Mouse (Mus musculus) liver, embryonic 13.5 days (tissue): ENCODE data around the gene Igtp. TPM values are rescaled to one million over a fixed set of nuclear protein-coding genes. Genes with fewer than 3 reads are reported as not detected.
"Not testable (repeated sequence)": the region's sequence is repeated elsewhere in the genome, so short reads cannot be mapped to it uniquely, and the experiment has no call there.

Source experiments
- ATAC-seq: fragments of 200-750 bp; cut with Nextera tagmentation; 2 replicates; pipeline ENCODE4 v1.8.0; 2017; ENCODE audit warnings: low read depth, mild to moderate bottlenecking, moderate number of reproducible peaks, moderate library complexity
- DNase-seq: peaks from one replicate; pipeline ENCODE4 v3.0.0; 2022
- H3K27ac ChIP-seq: fragments of 300-500 bp; sonication (generic); 2 replicates; pipeline ENCODE4 v1.5.1; 2015; ENCODE audit warnings: moderate library complexity, mild to moderate bottlenecking, inconsistent platforms
- H3K27me3 ChIP-seq: fragments of 300-500 bp; sonication (generic); 2 replicates; pipeline ENCODE4 v1.6.1; 2015; ENCODE audit warnings: mild to moderate bottlenecking, inconsistent platforms
- H3K36me3 ChIP-seq: fragments of 300-500 bp; sonication (generic); 2 replicates; pipeline ENCODE4 v1.6.1; 2015; ENCODE audit warnings: mild to moderate bottlenecking, inconsistent platforms
- H3K4me1 ChIP-seq: fragments of 300-500 bp; sonication (generic); replicated peaks from 2 replicates; pipeline ENCODE4 v1.6.1; 2015; ENCODE audit warnings: inconsistent platforms
- H3K4me2 ChIP-seq: fragments of 300-500 bp; sonication (generic); 2 replicates; pipeline ENCODE4 v1.6.1; 2015; ENCODE audit warnings: inconsistent platforms, mild to moderate bottlenecking, moderate library complexity
- H3K4me3 ChIP-seq: fragments of 300-500 bp; sonication (generic); replicated peaks from 2 replicates; pipeline ENCODE4 v1.5.1; 2015; ENCODE audit warnings: mild to moderate bottlenecking, inconsistent platforms
- H3K9ac ChIP-seq: fragments of 300-500 bp; sonication (generic); 2 replicates; pipeline ENCODE4 v1.6.1; 2015; ENCODE audit warnings: mild to moderate bottlenecking, inconsistent platforms
- H3K9me3 ChIP-seq: fragments of 300-500 bp; sonication (generic); replicated peaks from 2 replicates; pipeline ENCODE4 v1.6.1; 2016; ENCODE audit warnings: inconsistent platforms
- WGBS: fragments of 180-500 bp; shearing (Covaris S2); methylation state at CpG from one replicate; pipeline ENCODE4 v1.1.7; 2015; ENCODE audit not compliant: insufficient replicate concordance; 5-methylcytosine and 5-hydroxymethylcytosine counted together
- polyA plus RNA-seq: library from polyadenylated mRNA; unstranded; fragments of >200 nt; fragmentation: Nextera tagmentation; extraction: Ambion mirVana; gene quantifications from 2 replicates; pipeline ENCODE4 v1.2.1, GENCODE M21; 2015

The Igtp gene
- polyA plus RNA-seq, 1 experiment from 2014 or later: 6.4 TPM

DNA sequence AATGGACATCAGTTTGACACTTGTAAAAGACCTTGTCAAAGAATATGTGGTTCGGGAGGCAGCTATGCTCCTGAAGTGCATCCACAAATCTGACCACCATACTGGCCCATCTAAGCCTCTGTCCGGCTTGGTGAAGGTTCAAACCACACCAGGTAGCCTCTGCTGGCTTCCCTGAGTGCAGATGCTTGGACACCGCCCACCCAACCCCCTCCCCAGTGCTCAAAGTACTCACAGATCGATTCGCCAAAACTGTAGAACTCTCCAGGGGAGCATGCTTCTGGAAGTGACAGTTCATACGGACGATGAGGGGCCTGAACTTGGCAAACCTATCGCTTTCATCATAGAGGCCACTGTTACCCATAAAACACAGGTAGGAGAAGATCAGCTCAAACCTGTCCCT is 31.8 kb downstream of the Igtp start:
- Histone ChIP-seq H3K27ac (no peak overlapping the region), H3K9me3 (no peaks in the 10 kb centered on the region), H3K36me3 (no peaks in the 10 kb centered on the region), H3K9ac (no peak overlapping the region), H3K4me1 (no peaks in the 10 kb centered on the region), H3K27me3 (peaks cover 14% of the 10 kb centered on the region; the same call in 1 of the 2 replicates), H3K4me3 (no peak overlapping the region), H3K4me2 (no peak overlapping the region)
- WGBS: 67% methylated on average over 8 of the region's 8 CpGs
- ATAC-seq: no peak
- no peak for DNase-seq

DNA sequence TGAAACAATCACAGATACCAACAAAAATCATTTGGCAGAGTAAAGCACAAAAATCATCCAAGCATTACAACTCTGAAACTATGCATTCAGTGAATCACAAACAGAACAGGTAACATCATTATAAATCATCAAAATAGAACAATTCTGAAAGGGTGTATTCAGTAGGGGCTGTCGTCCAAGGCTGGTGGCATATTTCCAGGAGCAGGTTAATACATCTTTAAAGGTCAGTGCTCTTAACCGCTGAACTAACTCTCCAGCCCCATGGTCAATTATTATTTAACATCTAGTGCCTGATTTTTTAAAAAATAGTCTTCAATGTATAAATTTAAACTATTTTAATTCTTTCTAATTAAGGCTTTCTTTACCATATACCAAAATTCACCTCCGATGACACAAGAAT is 35.2 kb downstream of the Igtp start:
- not testable (repeated sequence) for H3K4me1 ChIP-seq, H3K9ac ChIP-seq, H3K27ac ChIP-seq, H3K4me2 ChIP-seq, H3K4me3 ChIP-seq, H3K36me3 ChIP-seq, H3K9me3 ChIP-seq, DNase-seq, ATAC-seq
- WGBS: 78% methylated on average over 3 of the region's 3 CpGs
- peaks cover 14% of the 10 kb centered on the region; the same call in 1 of the 2 replicates for H3K27me3 ChIP-seq

DNA sequence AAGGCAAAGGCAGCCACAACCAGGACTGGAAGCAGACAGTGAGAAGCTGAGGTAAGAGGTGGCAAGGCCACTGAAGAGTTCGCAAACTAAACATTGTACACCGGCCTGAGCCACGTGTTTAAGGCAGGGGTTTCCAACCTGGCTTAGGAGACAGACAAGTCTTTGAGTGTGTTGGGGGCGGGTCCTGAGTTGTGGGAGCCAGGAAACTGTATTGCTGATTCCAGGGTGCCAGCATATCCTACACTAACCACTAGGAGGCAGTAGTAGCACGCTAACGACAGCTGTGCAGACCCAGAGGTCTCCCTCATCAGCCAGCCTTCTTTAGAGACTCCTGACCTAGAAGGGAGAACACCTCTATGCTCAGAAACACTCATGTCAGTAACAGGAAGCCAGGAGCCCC is 35.8 kb downstream of the Igtp start:
- Histone ChIP-seq H3K4me2 (no peak overlapping the region), H3K27me3 (peaks cover 14% of the 10 kb centered on the region; the same call in 1 of the 2 replicates), H3K4me1 (peaks cover 9% of the 10 kb centered on the region), H3K36me3 (no peaks in the 10 kb centered on the region), H3K9ac (no peak overlapping the region), H3K9me3 (no peaks in the 10 kb centered on the region), H3K27ac (no peak overlapping the region), H3K4me3 (no peak overlapping the region)
- DNase-seq: peak; percentile 39
- no peak for ATAC-seq
- WGBS: 7% methylated on average over 6 of the region's 6 CpGs

DNA sequence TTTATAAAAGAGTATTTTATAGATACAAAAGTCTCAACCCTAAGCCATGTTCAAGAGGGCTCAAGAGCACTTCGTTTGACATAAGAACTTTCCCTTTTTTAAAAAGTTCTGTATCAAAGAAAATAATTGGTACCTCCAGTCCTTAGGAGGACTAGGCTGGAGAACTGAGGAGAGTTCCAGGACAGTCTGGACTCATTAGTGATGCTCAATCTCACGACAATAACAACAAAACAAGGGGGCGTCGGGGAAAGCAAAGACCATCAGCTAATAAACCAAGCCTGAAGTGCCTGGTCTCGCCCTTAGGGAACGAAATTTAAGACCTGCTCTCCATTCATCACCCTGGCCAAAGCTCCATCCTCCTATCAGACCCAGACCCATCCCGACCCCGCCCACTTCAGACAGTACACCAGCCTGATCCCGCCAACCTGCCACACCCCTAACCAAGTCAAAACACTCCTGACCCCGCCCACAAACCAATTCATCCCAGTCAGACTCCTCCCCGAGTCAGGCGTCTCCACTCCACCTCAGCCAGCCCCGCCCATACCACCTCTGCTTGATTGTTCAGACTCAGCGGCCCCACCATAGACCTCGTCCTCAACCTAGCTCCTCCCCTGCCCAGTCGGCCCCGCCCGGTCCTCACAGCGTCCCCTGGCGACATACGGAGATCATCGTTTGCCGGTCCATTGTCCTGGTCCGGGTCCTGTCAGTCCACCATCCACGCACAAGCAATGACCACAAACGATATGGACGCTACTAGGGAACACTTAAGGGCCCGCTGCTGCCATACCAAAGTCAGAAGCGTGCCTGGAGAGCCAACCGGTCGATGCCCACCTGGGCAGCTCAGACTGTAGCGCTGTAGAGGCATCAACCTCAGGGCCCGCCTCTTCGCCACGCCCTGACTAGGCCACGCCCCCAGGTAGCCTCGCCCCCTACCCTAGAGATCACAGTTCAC is 39.8 kb downstream of the Igtp start:
- H3K36me3 ChIP-seq: no peaks in the 10 kb centered on the region
- peak overlapping the region; percentile 39 for H3K4me3 ChIP-seq
- no peak overlapping the region for H3K27ac ChIP-seq
- no peaks in the 10 kb centered on the region for H3K9me3 ChIP-seq
- H3K27me3 ChIP-seq: no peaks in the 10 kb centered on the region
- WGBS: 3% methylated on average over 37 of the region's 37 CpGs
- H3K4me2 ChIP-seq: peak overlapping the region; percentile 67
- ATAC-seq (peak; percentile 89), DNase-seq (peak; percentile 72)
- H3K4me1 ChIP-seq: peaks cover 9% of the 10 kb centered on the region
- H3K9ac ChIP-seq: no peak overlapping the region

DNA sequence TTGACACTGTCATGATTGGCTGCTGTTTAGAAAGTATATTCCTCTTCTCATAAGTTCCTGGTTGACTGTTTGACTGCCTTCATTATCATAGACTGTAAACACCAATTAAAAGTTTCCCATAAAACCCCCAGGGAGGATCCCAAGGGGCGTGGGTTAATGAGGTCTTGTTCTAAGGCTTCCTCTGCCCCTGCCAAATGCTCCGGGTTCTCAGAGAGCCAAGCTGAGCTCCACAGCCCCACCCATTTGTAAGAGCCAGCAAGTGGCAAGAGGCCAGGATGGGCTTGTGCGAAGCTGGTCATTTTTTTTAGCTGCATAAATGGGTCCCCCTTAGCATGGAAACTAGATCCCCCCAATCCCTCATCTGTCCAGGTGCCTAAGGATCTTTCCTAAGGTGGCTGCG is 47.9 kb downstream of the Igtp start:
- Histone ChIP-seq H3K4me1 (no peaks in the 10 kb centered on the region), H3K27me3 (no peaks in the 10 kb centered on the region), H3K27ac (no peak overlapping the region), H3K36me3 (no peaks in the 10 kb centered on the region), H3K4me3 (no peak overlapping the region), H3K9me3 (no peaks in the 10 kb centered on the region), H3K4me2 (no peak overlapping the region), H3K9ac (no peak overlapping the region)
- no peak for ATAC-seq
- DNase-seq: no peak
- WGBS: 46% methylated on average over 4 of the region's 4 CpGs

DNA sequence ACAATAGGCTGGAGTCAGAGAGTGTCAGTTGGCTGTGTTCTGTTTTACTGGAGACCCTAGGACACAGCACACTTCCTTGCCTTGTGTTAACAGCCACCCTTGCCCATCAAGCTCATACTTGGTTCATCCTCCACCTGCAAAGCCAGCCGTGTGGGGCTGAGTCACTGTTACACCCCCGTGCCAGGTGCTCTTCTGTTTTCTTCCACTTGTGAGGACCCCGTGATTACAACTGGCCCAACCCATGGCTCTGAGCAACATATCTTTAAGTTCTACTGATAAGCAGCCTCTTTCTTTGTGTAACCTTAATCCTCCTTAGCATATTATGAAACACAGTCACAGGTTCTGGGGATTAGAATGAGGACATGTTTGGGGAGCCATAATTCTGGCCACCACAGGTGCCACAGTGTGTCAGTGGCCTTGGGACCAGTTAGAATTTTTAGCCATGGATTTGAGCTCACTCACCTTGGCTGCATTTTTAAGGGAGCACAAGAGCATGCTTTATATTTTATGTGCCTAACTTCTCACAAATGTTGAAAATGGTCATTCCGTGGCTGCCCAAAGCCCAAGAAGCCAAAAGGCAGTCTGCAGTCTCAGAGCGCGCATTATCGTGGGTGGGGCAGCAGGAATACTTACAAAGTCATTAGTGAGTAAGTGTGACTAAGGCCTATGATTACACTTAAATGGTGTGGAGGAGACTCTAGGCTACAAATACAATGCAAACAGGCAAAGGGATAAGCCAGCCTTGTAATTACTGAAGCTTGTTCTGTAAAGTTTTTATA is 50.0 kb downstream of the Igtp start:
- no peak overlapping the region for H3K4me2 ChIP-seq
- no peaks in the 10 kb centered on the region for H3K36me3 ChIP-seq
- H3K9me3 ChIP-seq: no peaks in the 10 kb centered on the region
- DNase-seq: no peak
- H3K9ac ChIP-seq: no peak overlapping the region
- H3K4me1 ChIP-seq: no peaks in the 10 kb centered on the region
- ATAC-seq: no peak
- no peak overlapping the region for H3K4me3 ChIP-seq
- no peak overlapping the region for H3K27ac ChIP-seq
- H3K27me3 ChIP-seq: no peaks in the 10 kb centered on the region
- WGBS: 68% methylated on average over 7 of the region's 7 CpGs

DNA sequence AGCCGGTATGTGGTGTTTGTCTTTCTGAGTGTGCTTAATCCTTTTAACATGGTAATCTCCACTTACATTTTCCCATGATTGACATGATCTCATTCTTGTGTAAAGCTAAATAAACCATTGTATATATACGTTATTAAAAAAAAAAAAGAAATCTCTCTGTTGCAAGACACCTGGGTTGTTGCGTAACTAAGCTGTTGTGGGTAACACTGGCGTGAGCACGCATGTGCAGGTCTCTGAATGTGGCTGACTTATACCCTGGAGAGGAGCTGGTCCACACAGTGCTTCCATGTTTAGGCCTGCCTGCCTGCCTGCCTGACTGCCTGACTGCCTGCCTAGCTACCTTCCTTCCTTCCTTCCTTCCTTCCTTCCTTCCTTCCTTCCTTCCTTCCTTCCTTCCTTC is 51.2 kb downstream of the Igtp start:
- no peak overlapping the region for H3K27ac ChIP-seq
- H3K4me2 ChIP-seq: no peak overlapping the region
- ATAC-seq (no peak), DNase-seq (no peak)
- H3K27me3 ChIP-seq: no peaks in the 10 kb centered on the region
- WGBS: 66% methylated on average over 5 of the region's 5 CpGs
- no peak overlapping the region for H3K4me3 ChIP-seq
- no peak overlapping the region for H3K9ac ChIP-seq
- H3K9me3 ChIP-seq: no peaks in the 10 kb centered on the region
- H3K4me1 ChIP-seq: no peaks in the 10 kb centered on the region
- no peaks in the 10 kb centered on the region for H3K36me3 ChIP-seq

DNA sequence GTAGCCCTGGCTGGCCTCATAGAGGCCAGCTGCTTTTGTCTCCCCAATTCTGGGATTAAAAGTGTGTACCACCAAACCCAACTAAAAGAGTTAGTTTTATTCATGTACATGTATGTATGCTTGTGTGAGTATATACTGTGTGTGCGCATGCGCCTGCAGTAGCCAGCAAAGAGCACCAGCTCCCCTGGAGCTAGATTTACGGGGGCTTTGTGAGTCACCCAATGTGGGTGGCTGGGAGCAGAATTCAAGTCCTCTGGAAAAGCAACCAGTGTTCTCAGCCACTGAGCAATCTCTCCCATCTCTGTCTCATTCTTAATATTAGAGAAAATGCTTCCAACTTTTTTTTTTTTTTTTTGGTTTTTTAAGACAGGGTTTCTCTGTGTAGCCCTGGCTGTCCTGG is 55.1 kb downstream of the Igtp start:
- Histone ChIP-seq H3K9ac (no peak overlapping the region), H3K27me3 (no peaks in the 10 kb centered on the region), H3K27ac (no peak overlapping the region), H3K4me3 (no peak overlapping the region), H3K4me1 (no peaks in the 10 kb centered on the region), H3K36me3 (no peaks in the 10 kb centered on the region), H3K9me3 (no peaks in the 10 kb centered on the region), H3K4me2 (no peak overlapping the region)
- 74% methylated on average over 3 of the region's 3 CpGs for WGBS
- DNase-seq (no peak), ATAC-seq (no peak)

Other genes with a start within 250 kb of the Igtp start
- 19.9 and 21.6 TPM in 2 replicates for gene Larp1, start 190.5 kb upstream of the Igtp start, polyA plus RNA-seq
- not detected in 2 replicates for gene Gm12248, start 106.4 kb upstream of the Igtp start, polyA plus RNA-seq
- gene Cnot8, start 95.4 kb upstream of the Igtp start, polyA plus RNA-seq: 39.8 and 44.9 TPM in 2 replicates
- 15.5 and 16.0 TPM in 2 replicates for gene Gemin5, start 31.0 kb upstream of the Igtp start, polyA plus RNA-seq
- 134 and 138 TPM in 2 replicates for gene Mrpl22, start 27.9 kb upstream of the Igtp start, polyA plus RNA-seq
- gene Irgm2, start 62 bp downstream of the Igtp start, polyA plus RNA-seq: 2.6 and 3.8 TPM in 2 replicates
- 0.21 and 0.36 TPM in 2 replicates for gene 4930438A08Rik, start 75.2 kb downstream of the Igtp start, polyA plus RNA-seq
- 12.2 and 12.6 TPM in 2 replicates for gene Zfp692, start 107.5 kb downstream of the Igtp start, polyA plus RNA-seq
- gene Zfp672, start 130.8 kb downstream of the Igtp start, polyA plus RNA-seq: 40.5 and 47.7 TPM in 2 replicates
- gene Sh3bp5l, start 131.2 kb downstream of the Igtp start, polyA plus RNA-seq: 17.9 and 19.7 TPM in 2 replicates
- gene Lypd8, start 179.5 kb downstream of the Igtp start, polyA plus RNA-seq: 0.39 TPM in 1 of 2 replicates, not detected in the other
- not detected in 2 replicates for gene 1810065E05Rik, start 221.6 kb downstream of the Igtp start, polyA plus RNA-seq
- gene Gm12253, start 233.0 kb downstream of the Igtp start, polyA plus RNA-seq: not detected in 2 replicates